Mouse (Mus musculus) myocyte (in vitro differentiated cells): ENCODE results near the gene Uchl4. TPM values are rescaled to one million over a fixed set of nuclear protein-coding genes. Genes with fewer than 3 reads are reported as not detected.
"Not testable (repeated sequence)": the region's sequence is repeated elsewhere in the genome, so short reads cannot be mapped to it uniquely, and the experiment has no call there.

Experiments used
- H3K27me3 ChIP-seq: one replicate; pipeline ENCODE4 v1.6.1; 2011; ENCODE audit not compliant: control insufficient read depth, insufficient read depth, insufficient read length
- H3K36me3 ChIP-seq: one replicate; pipeline ENCODE4 v1.6.1; 2011; ENCODE audit not compliant: control insufficient read depth, insufficient read depth
- H3K4me2 ChIP-seq: one replicate; pipeline ENCODE4 v1.6.1; 2011; ENCODE audit warnings: low read depth, control low read depth
- H3K4me3 ChIP-seq: one replicate; pipeline ENCODE4 v1.5.1; 2011; ENCODE audit warnings: mild to moderate bottlenecking, control low read depth, moderate library complexity
- H3K79me2 ChIP-seq: one replicate; pipeline ENCODE4 v1.6.1; 2011; ENCODE audit not compliant: control insufficient read depth, insufficient read depth
- H3ac ChIP-seq: one replicate; pipeline ENCODE4 v1.6.1; 2011; ENCODE audit not compliant: control insufficient read depth, insufficient read length
- CEBPB ChIP-seq: IDR thresholded peaks from 2 replicates; pipeline ENCODE4 v1.6.1; 2011; ENCODE audit warnings: mild to moderate bottlenecking, moderate library complexity; ENCODE audit not compliant: poor library complexity, insufficient read depth, severe bottlenecking
- E2F4 ChIP-seq: IDR thresholded peaks from one replicate; pipeline ENCODE4 v1.6.1; 2011; ENCODE audit warnings: mild to moderate bottlenecking, control low read depth, moderate library complexity; ENCODE audit not compliant: insufficient read depth
- MAX ChIP-seq: IDR thresholded peaks from one replicate; pipeline ENCODE4 v1.6.1; 2011; ENCODE audit warnings: low read depth, mild to moderate bottlenecking, control low read depth
- MYOD1 ChIP-seq, 3 experiments: IDR thresholded peaks; one replicate each; pipeline ENCODE4 v1.6.1; 2011; ENCODE audit warnings: control low read depth in 2 of 3, low read depth in 2 of 3, mild to moderate bottlenecking in 2 of 3, moderate library complexity in 1 of 3; ENCODE audit not compliant: insufficient read length in 2 of 3, control insufficient read depth in 1 of 3
- MYOG ChIP-seq, 3 experiments: IDR thresholded peaks; one replicate each; pipeline ENCODE4 v1.6.1; 2011; ENCODE audit warnings: control low read depth in 2 of 3, low read depth in 2 of 3, mild to moderate bottlenecking in 2 of 3; ENCODE audit not compliant: insufficient read length in 2 of 3, control insufficient read depth in 1 of 3, insufficient read depth in 1 of 3
- POLR2A ChIP-seq: IDR thresholded peaks from one replicate; pipeline ENCODE4 v1.6.1; 2011; ENCODE audit warnings: low read depth, mild to moderate bottlenecking, control low read depth, moderate library complexity; ENCODE audit not compliant: insufficient read length
- POLR2AphosphoS2 ChIP-seq: IDR thresholded peaks from one replicate; pipeline ENCODE4 v1.6.1; 2011; ENCODE audit warnings: low read depth, control low read depth; ENCODE audit not compliant: insufficient read length
- REST ChIP-seq: IDR thresholded peaks from one replicate; pipeline ENCODE4 v1.6.1; 2011; ENCODE audit warnings: mild to moderate bottlenecking, control low read depth, moderate library complexity; ENCODE audit not compliant: insufficient read depth, insufficient read length
- SRF ChIP-seq: IDR thresholded peaks from one replicate; pipeline ENCODE4 v1.6.1; 2011; ENCODE audit warnings: low read depth; ENCODE audit not compliant: control insufficient read depth, insufficient read length
- TCF12 ChIP-seq: IDR thresholded peaks from one replicate; pipeline ENCODE4 v1.6.1; 2011; ENCODE audit warnings: mild to moderate bottlenecking, control low read depth; ENCODE audit not compliant: poor library complexity, insufficient read depth, severe bottlenecking
- TCF3 ChIP-seq: IDR thresholded peaks from one replicate; pipeline ENCODE4 v1.6.1; 2011; ENCODE audit warnings: low read depth, control low read depth; ENCODE audit not compliant: insufficient read length
- USF1 ChIP-seq: IDR thresholded peaks from one replicate; pipeline ENCODE4 v1.6.1; 2011; ENCODE audit warnings: low read depth, mild to moderate bottlenecking, control low read depth, moderate library complexity
- polyA plus RNA-seq: library from polyadenylated mRNA; unstranded; fragments of >200 nt; fragmentation: generic; extraction: Trizol; gene quantifications from one replicate; pipeline ENCODE4 v1.2.1, GENCODE M21; 2012; ENCODE audit warnings: missing spikeins

Uchl4 gene
- polyA plus RNA-seq, 1 experiment: 0.34 TPM

DNA sequence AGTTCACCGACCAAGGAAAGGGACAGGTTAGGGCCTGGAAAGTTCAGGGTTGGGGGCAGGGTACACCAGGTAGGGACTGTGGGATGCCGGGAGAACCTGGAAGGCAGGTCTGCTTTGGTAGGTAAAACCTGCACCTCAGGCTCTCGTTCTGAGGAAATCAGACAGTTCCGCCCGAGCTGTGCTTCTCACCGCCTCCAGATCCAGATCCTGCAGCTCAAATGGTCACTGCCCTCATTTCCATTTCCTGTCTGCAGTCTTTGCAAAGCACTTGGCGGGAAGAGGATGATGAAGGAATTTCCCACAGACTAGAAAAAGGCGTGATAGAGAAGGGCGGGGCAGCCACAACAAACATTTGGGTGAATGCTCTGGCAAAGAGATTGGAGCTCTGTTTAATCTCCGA is 33.2 kb downstream of the Uchl4 start:
- no peaks in the 10 kb centered on the region for H3K79me2 ChIP-seq
- TF ChIP-seq MAX (no peak), MYOG (IDR thresholded peaks at IDR 0.05; ENCODE audit: control insufficient read depth in 1 of 3, insufficient read depth in 1 of 3, insufficient read length in 2 of 3, low read depth in 2 of 3) (no peak), CEBPB (no peak), POLR2AphosphoS2 (no peak), TCF3 (no peak), E2F4 (no peak), MYOD1 (IDR thresholded peaks at IDR 0.05; ENCODE audit: control insufficient read depth in 1 of 3, insufficient read length in 2 of 3, low read depth in 2 of 3) (no peak), SRF (no peak), USF1 (no peak), REST (no peak), TCF12 (no peak), POLR2A (no peak)

GRCm38 (mm10) chr9:64268836-64269235 is 33.8 kb downstream of the Uchl4 start:
- not testable (repeated sequence) for H3K4me2 ChIP-seq, H3K4me3 ChIP-seq, H3K79me2 ChIP-seq

More for the DNA sequence above, 33.2 kb downstream of the Uchl4 start:
- no peak overlapping the region for H3ac ChIP-seq
- H3K36me3 ChIP-seq: no peaks in the 10 kb centered on the region
- H3K4me3 ChIP-seq: no peak overlapping the region
- H3K4me2 ChIP-seq: no peak overlapping the region
- H3K27me3 ChIP-seq: no peaks in the 10 kb centered on the region

GRCm38 (mm10) chr9:64271249-64271648 is 36.2 kb downstream of the Uchl4 start:
- Histone ChIP-seq H3ac (no peak overlapping the region), H3K4me3 (no peak overlapping the region), H3K27me3 (no peaks in the 10 kb centered on the region), H3K4me2 (no peak overlapping the region), H3K36me3 (no peaks in the 10 kb centered on the region), H3K79me2 (no peaks in the 10 kb centered on the region)
- TF ChIP-seq TCF12 (no peak), SRF (no peak), TCF3 (no peak), MYOG (IDR thresholded peaks at IDR 0.05; ENCODE audit: control insufficient read depth in 1 of 3, insufficient read depth in 1 of 3, insufficient read length in 2 of 3, low read depth in 2 of 3) (no peak), POLR2A (no peak), E2F4 (no peak), POLR2AphosphoS2 (no peak), USF1 (no peak), MYOD1 (IDR thresholded peaks at IDR 0.05; ENCODE audit: control insufficient read depth in 1 of 3, insufficient read length in 2 of 3, low read depth in 2 of 3) (no peak), REST (no peak), CEBPB (no peak), MAX (no peak)

More at GRCm38 (mm10) chr9:64268836-64269235, 33.8 kb downstream of the Uchl4 start:
- not testable (repeated sequence) for H3K36me3 ChIP-seq, H3ac ChIP-seq, H3K27me3 ChIP-seq

DNA sequence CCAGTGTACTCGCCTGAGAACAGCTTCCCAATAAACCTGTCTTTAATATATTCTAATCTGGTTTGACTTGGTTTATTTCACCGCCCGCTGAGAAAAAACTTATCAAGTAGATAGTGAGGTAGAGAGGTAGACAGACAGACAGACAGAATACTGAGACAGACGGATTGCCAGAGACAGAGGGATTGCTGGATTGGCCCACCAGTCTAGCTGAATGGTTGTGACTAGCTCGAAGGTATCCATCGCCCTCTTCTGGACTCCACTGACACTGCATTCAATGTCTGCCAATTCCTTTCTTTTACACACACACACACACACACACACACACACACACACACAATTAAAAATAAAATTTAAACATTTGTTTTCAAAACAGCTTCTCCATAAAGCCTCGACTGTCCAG is 37.6 kb downstream of the Uchl4 start:
- Histone ChIP-seq H3K4me2 (no peak overlapping the region), H3K36me3 (no peaks in the 10 kb centered on the region), H3ac (no peak overlapping the region), H3K4me3 (no peak overlapping the region), H3K27me3 (no peaks in the 10 kb centered on the region), H3K79me2 (no peaks in the 10 kb centered on the region)
- no peak for TF ChIP-seq SRF
- no peak for TF ChIP-seq POLR2AphosphoS2
- TF ChIP-seq USF1: no peak
- no peak for TF ChIP-seq TCF12
- TF ChIP-seq MYOD1 (IDR thresholded peaks at IDR 0.05; ENCODE audit: control insufficient read depth in 1 of 3, insufficient read length in 2 of 3, low read depth in 2 of 3): no peak
- TF ChIP-seq TCF3: no peak
- TF ChIP-seq MYOG (IDR thresholded peaks at IDR 0.05; ENCODE audit: control insufficient read depth in 1 of 3, insufficient read depth in 1 of 3, insufficient read length in 2 of 3, low read depth in 2 of 3): no peak
- no peak for TF ChIP-seq E2F4
- no peak for TF ChIP-seq MAX
- TF ChIP-seq REST: no peak
- TF ChIP-seq POLR2A: no peak
- TF ChIP-seq CEBPB: no peak

DNA sequence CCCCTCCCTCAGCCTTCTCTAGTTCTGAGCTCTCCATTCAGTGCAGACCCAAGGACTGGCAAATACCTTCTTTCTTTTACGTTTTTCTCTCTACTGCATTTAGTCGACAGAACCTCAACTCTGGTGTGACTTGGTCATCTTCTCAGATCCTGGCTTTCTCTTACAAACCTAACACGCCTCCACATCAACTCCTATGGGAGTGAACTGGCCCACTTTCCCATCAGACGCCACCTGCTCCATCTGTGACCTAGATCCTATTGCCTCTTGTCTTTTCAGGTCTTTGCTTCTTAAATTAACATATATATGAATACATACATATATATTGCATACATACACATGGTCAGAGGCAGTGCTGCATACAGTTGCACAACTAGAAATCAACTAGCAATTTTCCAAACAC is 38.8 kb downstream of the Uchl4 start:
- H3K4me2 ChIP-seq: no peak overlapping the region
- H3ac ChIP-seq: no peak overlapping the region
- no peaks in the 10 kb centered on the region for H3K79me2 ChIP-seq
- no peak overlapping the region for H3K4me3 ChIP-seq
- TF ChIP-seq SRF (no peak), USF1 (no peak), REST (no peak), MAX (no peak), MYOG (IDR thresholded peaks at IDR 0.05; ENCODE audit: control insufficient read depth in 1 of 3, insufficient read depth in 1 of 3, insufficient read length in 2 of 3, low read depth in 2 of 3) (no peak), E2F4 (no peak), CEBPB (no peak), TCF12 (no peak), MYOD1 (IDR thresholded peaks at IDR 0.05; ENCODE audit: control insufficient read depth in 1 of 3, insufficient read length in 2 of 3, low read depth in 2 of 3) (no peak), POLR2A (no peak), TCF3 (no peak), POLR2AphosphoS2 (no peak)
- no peaks in the 10 kb centered on the region for H3K36me3 ChIP-seq
- H3K27me3 ChIP-seq: no peaks in the 10 kb centered on the region
